Mouse (Mus musculus) kidney, postnatal 10 days (tissue): ENCODE measurements around the gene Srxn1.
"Not testable (repeated sequence)": the region's sequence is repeated elsewhere in the genome, so short reads cannot be mapped to it uniquely, and the experiment has no call there.

Experiments
- DNase-seq: peaks from one replicate; pipeline ENCODE4 v3.0.0; 2021; ENCODE audit warnings: mixed read lengths

Srxn1 gene

DNA sequence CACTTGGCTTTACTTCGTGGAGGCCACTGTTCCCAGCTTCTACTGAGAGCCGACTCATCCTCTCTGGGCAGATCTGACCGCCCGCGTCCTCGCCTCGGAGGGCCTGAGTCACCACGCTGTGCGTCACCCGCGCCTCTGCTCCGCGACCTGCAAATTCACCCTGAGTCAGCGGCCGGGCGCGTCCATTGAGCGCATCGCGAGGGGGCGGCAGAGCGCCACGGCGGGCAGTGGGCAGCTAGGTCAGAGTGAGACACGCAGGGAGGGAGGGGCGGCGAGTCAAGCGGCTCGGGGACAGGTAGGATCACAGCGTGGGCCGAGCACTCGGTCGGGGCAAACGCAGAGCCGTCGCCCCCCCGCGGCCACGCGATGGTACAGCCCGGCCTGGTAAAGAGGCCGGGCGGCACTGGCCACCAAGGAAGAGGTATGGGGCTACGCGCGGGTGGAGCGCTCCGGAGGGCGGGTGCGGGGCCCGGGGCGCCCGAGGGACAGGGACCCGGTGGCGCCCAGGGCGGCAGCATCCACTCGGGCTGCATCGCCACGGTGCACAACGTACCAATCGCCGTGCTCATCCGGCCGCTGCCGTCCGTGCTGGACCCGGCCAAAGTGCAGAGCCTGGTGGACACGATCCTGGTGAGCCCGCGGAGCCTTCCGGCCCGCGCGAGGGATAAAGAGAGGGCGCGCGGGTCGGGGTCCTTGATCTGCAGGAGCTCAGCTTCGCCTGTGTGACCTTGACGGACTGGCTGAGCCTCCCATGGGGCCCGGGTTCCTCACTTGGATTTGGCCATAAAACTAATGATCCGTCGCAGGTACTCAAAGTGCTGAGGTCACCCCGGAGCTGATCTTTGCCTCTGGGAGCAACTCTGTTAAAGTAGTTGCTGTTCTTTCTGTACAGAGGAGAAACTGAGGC lies at the start of gene Srxn1:
Gene Srxn1, plus strand, starts transcription at position 199 of the 907 bp plus-strand sequence.
- DNase-seq, result peak; percentile 91

DNA sequence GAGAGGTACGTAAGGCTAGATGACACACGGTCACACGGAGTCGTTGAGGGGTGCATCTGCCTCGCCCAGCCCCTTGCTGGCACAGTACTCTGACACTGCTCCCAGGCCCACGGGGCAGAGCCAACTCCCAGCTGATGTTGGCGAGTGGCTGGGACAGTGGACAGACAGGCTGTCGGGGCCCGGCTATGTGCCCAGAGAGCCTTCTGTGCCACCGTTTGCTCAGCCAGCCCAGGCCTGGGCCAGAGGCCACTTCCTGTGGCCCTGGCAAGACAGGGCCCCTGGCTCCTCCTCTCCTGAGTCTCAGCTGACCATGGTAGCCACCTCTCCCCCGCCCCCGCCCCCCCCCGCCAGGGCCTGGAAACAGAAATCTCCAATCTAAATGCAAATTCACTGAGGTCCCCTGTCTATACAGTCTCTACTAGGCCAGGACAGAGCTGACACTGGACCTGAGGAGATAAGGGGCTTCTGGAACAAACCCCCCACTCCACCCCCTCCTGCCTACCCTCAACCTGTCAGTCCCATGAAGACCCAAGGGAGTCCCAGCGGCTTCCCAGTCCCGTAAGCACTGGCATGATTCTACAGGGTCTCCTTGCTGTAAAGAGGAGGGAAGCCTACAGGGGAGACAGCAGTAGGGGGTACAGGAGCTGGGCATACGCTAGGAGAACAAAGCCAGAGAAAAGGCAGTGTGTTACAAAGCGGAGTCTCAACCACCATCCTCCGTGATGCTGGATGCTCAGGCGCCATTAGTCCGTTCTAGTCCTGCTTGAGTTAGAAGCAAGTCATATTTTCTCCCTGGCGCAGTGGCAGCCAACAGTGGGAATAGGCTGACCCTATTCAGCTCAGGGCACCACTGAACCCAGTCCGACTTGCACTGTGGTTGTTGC lies 48.7 kb upstream of the Srxn1 start:
- no peak for DNase-seq

- no peak for DNase-seq
Measured at GRCm38 (mm10) chr2:152057252-152057563, 48.1 kb upstream of the Srxn1 start.

GRCm38 (mm10) chr2:152062817-152063216 lies 42.5 kb upstream of the Srxn1 start:
- DNase-seq, result not testable (repeated sequence)

GRCm38 (mm10) chr2:152068660-152069433 lies 36.5 kb upstream of the Srxn1 start:
- DNase-seq, result no peak

DNA sequence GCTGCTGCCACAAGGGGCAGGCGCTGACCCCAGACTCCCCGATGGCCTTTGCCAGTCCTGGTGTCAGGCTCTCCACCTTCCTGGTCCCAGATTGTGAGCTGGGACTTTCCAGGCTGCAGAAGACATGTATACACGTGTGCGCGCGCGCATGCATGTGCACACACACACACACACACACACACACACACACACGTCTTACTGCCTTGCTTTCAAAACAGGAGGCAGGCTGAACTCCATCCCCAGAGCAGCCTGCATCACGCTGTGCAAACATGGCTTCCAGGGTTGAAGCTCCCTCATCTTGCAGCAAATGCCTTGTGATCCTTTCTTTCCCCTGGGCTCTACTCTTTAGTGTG lies 35.9 kb upstream of the Srxn1 start:
- no peak for DNase-seq

DNA sequence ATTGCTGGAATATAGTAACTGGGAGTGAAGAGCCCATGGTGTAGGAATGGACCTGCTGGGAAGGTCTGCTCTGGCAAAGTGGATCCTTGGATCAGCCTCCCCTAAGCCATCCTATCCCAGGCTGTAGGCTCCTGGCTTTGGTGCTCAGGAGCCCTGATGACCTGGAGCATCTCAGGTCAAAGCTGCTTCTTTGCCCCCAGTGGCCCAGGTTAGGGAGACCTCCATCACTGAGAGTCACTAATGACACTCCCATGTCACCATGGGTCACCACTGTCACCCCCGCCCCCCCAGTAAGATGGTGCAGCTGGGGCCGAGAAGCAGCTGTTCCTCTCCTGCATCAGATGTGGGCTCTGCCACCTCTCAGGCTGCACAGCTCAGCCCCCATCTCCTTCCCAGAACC lies 35.4 kb upstream of the Srxn1 start:
- DNase-seq, result no peak

- no peak for DNase-seq
Measured at GRCm38 (mm10) chr2:152074521-152074920, 30.8 kb upstream of the Srxn1 start.

DNA sequence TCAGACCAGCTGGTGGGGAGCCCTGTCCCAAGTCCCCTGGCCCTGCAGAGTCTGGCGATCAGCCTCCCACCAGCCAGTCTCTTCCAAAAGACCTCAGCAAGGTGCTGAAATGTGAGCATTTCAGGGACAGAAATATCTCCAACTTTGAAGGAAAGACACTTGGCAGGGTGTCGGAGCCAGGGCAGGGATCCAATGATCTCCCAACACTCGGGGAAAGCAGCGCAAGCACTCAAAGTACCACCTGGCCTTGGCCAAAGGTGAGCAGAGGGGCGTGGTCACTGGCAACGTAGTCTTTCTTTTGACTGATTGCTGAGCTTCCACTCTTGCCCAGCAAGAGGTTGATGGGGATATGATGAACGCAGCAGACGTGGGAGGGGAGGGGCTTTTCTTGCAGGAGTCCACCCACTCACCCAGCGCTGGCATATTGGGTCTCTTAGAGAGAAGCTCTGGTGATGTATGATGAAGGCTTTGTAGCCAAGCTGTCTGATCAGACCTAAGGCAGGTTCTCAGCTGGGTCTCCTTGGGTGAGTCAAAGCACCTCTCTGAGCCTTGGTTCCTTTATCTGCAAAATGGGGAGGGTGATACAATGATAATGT lies 29.9 kb upstream of the Srxn1 start:
- no peak for DNase-seq

- no peak for DNase-seq
Measured at GRCm38 (mm10) chr2:152077337-152077736, 28.0 kb upstream of the Srxn1 start.

DNA sequence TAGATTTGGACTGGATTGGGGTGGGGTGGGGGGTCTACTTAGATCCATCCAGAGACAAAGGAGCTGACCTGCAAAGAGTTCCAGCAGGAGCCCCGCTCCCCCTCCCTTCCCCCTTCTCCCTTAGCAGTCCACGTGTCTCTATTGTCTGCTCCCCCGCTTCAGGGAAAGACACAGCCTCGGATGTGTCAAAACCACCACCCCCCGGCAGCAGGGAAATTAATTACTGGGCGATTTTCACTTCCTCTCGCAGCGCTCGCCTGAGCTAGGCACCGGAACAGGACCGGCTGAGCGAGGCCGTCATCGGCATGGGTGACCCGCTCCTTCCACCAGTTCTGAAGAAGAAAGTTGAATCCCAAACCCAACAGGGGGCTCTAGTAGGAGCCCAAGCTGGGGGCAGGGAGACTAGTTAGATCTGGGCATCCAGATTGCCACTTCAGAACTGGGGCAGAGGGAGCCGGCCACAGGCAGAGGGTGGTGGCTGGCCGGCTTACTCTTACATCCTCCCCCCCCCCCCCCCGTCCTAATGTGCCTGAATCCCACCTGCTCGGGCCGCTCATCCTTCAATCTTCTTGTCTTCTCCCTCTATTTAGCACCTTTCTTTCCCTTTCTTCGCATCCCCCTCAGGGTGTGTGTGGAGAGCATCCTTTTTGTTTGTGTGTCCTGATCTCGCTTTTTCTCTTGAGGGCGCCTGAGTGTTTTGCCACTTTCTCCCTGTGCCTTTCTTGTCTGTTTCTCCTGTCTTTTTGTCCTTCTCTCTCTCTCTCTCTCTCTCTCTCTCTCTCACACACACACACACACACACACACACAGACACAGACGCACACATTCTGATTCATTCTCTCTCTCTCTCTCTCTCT lies 24.4 kb upstream of the Srxn1 start, which contains the start of gene Scrt2:
Gene Scrt2, plus strand, starts transcription at position 845 of the 857 bp plus-strand sequence.
- DNase-seq, result peak; percentile 34

DNA sequence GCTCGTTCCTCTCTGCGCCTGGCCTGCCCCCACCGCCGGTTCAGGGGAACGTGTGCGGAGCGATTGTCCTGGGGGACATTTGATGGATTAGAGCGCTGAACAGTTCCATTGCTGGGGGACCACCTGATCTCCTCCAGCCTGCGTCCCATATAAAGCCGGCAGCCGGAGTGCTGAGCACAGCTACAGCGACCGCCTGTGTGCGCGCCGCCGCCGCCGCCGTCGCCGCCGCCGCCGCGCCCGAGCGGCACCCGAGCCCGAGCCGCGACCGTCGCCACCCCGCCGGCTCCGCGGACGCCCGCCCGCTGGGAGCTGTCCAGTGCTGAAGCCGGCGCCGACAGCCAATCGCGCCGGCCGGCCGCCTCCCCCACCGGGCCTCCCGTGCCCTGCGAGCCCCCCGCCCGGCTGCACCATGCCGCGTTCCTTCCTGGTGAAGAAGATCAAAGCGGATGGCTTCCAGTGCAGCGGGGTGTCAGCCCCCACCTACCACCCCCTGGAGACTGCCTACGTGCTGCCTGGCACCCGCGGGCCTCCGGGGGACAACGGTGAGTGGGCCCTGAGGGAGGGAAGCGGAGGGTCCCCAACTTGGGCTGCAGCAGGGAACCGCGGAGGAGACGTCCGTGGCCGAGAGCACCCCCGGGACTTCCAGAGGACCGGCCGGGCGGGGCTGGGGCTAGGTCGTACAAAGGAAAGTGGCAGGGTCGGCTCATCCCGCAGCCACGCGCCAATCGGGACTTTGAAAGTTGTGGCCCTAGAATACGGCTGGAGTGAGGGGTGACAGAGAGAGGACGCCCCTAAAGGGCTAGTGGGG lies 23.5 kb upstream of the Srxn1 start:
- peak; percentile 95 for DNase-seq

- no peak for DNase-seq
Measured at GRCm38 (mm10) chr2:152082456-152083285, 22.6 kb upstream of the Srxn1 start.

GRCm38 (mm10) chr2:152083411-152083810 lies 21.9 kb upstream of the Srxn1 start:
- no peak for DNase-seq

- DNase-seq, result no peak
Measured at GRCm38 (mm10) chr2:152084298-152084697, 21.0 kb upstream of the Srxn1 start.

GRCm38 (mm10) chr2:152085414-152085813 lies 19.9 kb upstream of the Srxn1 start:
- no peak for DNase-seq

DNA sequence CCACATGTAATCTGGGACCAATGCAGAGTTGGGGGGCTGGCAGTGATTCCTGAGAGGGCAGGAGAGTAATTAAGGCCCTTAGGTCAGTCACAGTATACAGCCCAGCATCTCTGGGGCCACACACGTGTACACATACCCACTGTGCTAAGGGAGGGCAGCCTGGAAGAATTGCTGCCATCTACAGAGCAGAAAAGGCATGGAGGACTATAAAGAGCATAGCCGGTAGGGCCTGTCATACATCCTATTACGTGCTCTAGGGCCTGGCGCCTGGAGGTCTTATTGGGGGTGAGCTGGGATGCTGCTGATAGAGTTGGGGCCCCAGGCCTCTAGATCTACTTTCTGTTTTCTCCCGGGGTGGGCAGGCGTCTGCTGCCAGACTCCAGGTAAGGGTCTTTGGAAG lies 18.9 kb upstream of the Srxn1 start:
- DNase-seq, result no peak

DNA sequence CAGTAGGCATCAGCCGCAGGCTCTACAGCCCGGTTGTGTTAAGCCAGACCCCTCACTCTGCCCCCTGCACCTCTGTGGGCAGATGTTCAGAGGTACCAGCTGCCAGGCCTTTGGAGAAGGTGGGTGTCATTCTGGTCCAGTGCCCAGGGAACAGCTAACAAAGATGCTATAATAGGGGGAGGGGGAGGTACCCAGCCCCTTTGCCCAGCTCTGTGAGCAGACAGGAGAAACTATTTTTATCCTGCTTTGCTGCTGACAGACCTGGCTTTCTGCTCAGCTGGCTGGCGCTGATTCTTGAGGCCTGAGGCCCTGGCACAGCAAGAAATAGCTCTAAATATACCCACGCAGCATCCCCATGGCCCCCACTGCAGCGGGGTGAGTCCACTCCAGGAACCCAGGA lies 18.2 kb upstream of the Srxn1 start:
- no peak for DNase-seq

- DNase-seq, result peak; percentile 78
Measured at GRCm38 (mm10) chr2:152089078-152089477, 16.2 kb upstream of the Srxn1 start.

DNA sequence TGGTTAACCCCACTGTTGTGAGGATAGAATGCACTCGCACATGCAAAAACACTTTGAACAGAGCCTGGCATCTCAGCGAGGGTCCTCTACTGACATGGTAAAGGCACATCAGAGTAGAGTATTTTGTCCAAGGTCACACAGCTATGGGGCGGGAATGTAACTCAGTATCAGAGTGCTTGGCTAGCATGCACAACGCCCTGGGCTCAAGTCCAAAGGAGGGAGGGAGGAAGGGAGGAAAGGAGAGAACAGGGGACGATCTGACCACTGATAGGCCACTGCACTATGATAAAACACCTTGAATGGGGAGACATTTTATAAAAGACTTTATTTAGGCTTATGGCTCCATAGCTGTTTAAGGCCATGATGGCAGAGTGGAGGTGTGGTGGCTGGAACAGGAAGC lies 15.7 kb upstream of the Srxn1 start:
- DNase-seq, result no peak
